Mouse (Mus musculus) brain, embryonic 14.5 days (tissue): ENCODE data around the gene Dhx32. TPM values are rescaled to one million over a fixed set of nuclear protein-coding genes. Genes with fewer than 3 reads are reported as not detected.

Experiments
- DNase-seq: peaks from one replicate; pipeline ENCODE4 v3.0.0-alpha.2; 2011; ENCODE audit warnings: low read depth
- CTCF ChIP-seq: fragments of 200-500 bp; IDR thresholded peaks from 2 replicates; pipeline ENCODE4 v1.5.1; 2012; ENCODE audit warnings: inconsistent platforms, mild to moderate bottlenecking, moderate library complexity, borderline replicate concordance; ENCODE audit not compliant: insufficient read depth, insufficient read length; ENCODE audit errors: extremely low read depth
- POLR2A ChIP-seq: fragments of 200-500 bp; IDR thresholded peaks from 2 replicates; pipeline ENCODE4 v1.6.1; 2012; ENCODE audit warnings: mild to moderate bottlenecking, inconsistent platforms, borderline replicate concordance; ENCODE audit not compliant: poor library complexity, insufficient read depth, insufficient read length, severe bottlenecking; ENCODE audit errors: extremely low read depth
- polyA plus RNA-seq: library from polyadenylated mRNA; depleted of rRNA; stranded (reverse); fragments of >200 nt; gene quantifications from 2 replicates; pipeline ENCODE4 v1.2.3, GENCODE M21; 2012

Dhx32 gene
- polyA plus RNA-seq, 1 experiment = 31.6 TPM

GRCm38 (mm10) chr7:133768517-133768916 lies 14.0 kb downstream of the Dhx32 start:
- no peak for DNase-seq
- TF ChIP-seq CTCF (no peak), POLR2A (no peak)

GRCm38 (mm10) chr7:133768027-133768426 lies 14.5 kb downstream of the Dhx32 start:
- peak; percentile 77 for DNase-seq
- TF ChIP-seq CTCF (no peak), POLR2A (no peak)

GRCm38 (mm10) chr7:133765849-133766243 lies 16.7 kb downstream of the Dhx32 start:
- no peak for TF ChIP-seq CTCF
- no peak for TF ChIP-seq POLR2A
- DNase-seq = peak; percentile 95

- TF ChIP-seq POLR2A (no peak), CTCF (no peak)
- peak; percentile 71 for DNase-seq
These were observed 17.2 kb downstream of the Dhx32 start for GRCm38 (mm10) chr7:133765240-133765848.

GRCm38 (mm10) chr7:133764425-133764824 lies 18.1 kb downstream of the Dhx32 start:
- TF ChIP-seq CTCF = no peak
- no peak for TF ChIP-seq POLR2A
- no peak for DNase-seq

- TF ChIP-seq CTCF (no peak), POLR2A (no peak)
- DNase-seq = no peak
These were observed 19.8 kb downstream of the Dhx32 start for GRCm38 (mm10) chr7:133762696-133763095.

GRCm38 (mm10) chr7:133759611-133760353 lies 22.7 kb downstream of the Dhx32 start:
- no peak for TF ChIP-seq CTCF
- no peak for TF ChIP-seq POLR2A
- peak; percentile 96 for DNase-seq

- TF ChIP-seq CTCF (peak; percentile 11; the same call in 1 of the 2 replicates), POLR2A (no peak)
- peak; percentile 39 for DNase-seq
These were observed 23.8 kb downstream of the Dhx32 start for GRCm38 (mm10) chr7:133758716-133759115.

GRCm38 (mm10) chr7:133757961-133758455 lies 24.5 kb downstream of the Dhx32 start:
- DNase-seq = peak; percentile 34
- TF ChIP-seq POLR2A (no peak), CTCF (no peak)

GRCm38 (mm10) chr7:133751163-133751562 lies 31.4 kb downstream of the Dhx32 start:
- no peak for DNase-seq

GRCm38 (mm10) chr7:133750666-133751065 lies 31.9 kb downstream of the Dhx32 start:
- TF ChIP-seq POLR2A (no peak), CTCF (no peak)
- DNase-seq = peak; percentile 49

More at GRCm38 (mm10) chr7:133751163-133751562, 31.4 kb downstream of the Dhx32 start:
- no peak for TF ChIP-seq POLR2A
- no peak for TF ChIP-seq CTCF
